Mouse (Mus musculus): ENCODE results near the gene 9130213A22Rik. TPM values are rescaled to one million over a fixed set of nuclear protein-coding genes. Genes with fewer than 3 reads are reported as not detected.

9130213A22Rik gene
- 0.27 and 0.61 TPM in 2 replicates for polyA plus RNA-seq (2015; fragmentation: Nextera tagmentation; extraction: Ambion mirVana)

DNA sequence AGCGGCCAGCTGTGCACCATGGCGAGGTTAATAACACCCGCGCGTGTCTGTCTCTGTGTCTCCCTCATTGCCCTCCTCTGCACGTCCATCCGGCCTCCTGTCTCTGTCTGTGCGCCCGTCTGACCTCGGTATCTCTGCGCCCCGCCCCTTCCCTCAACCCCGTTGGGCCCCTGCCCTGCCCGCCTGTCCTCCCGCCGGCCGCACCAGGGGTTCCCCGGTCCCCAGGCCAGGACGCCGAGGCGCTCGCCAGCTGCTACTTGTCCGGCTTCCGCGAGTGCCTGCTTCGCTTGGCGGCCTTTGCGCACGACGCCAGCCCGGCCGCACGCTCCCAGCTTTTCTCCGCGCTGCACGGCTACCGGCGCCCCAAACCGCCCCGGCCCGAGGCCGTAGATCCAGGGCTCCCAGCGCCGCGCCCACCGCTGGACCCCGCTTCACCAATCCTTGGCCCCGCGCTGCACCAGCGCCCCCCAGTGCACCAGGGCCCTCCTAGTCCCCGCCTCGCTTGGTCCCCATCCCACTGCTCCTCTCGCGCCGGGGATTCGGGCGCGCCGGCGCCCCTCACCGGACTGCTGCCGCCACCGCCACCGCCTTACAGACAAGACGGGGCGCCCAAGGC lies at the start of gene 9130213A22Rik:
TSS of gene 9130213A22Rik (minus strand) at position 254 of the 616 bp plus-strand sequence.
- Histone ChIP-seq H3K27ac (ENCODE audit: low read length) (peak within 1 kb of the TSS; percentile 95), H3K4me2 (ENCODE audit: low read depth, low read length) (peak within 1 kb of the TSS; percentile 95), H3K36me3 (ENCODE audit: control insufficient read depth, insufficient read depth, low read length) (no peaks in the 10 kb centered on the region), H3K9ac (ENCODE audit: low read length) (peak within 1 kb of the TSS; percentile 85), H3K27me3 (ENCODE audit: control insufficient read depth, insufficient read depth, low read length) (no peaks in the 10 kb centered on the region), H3K4me1 (ENCODE audit: control insufficient read depth, insufficient read depth, low read length) (peaks cover 28% of the 10 kb centered on the region), H3K4me3 (replicated peaks; ENCODE audit: low read length) (peak within 1 kb of the TSS; percentile 57), H3K9me3 (replicated peaks; ENCODE audit: control insufficient read depth, low read length) (no peaks in the 10 kb centered on the region)
- ATAC-seq (ENCODE audit: insufficient read depth, low FRiP score) = peak; percentile 70
- WGBS = under 1% methylated on average over 65 of the region's 66 CpGs

DNA sequence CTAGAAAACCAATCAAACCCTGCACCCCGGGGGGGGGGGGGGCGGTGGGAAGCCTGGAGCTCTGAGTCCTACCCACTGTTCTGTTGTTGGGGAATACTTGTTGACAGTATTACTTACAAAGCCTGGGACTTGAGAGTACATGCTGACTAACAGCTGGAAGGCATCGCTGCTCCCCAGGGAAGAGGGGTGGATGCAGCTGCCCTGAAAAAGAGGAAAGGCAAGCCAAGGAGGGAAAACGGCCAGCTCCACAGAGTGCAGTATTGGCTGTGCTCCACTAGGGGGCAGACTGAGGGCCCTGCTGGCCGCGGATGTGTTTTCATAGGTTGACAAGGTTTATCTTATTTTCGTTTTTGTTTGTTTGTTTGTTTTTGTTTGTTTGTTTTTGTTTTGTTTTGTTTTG lies 49.2 kb upstream of the 9130213A22Rik start:
- 22% methylated on average over 7 of the region's 7 CpGs for WGBS
- Histone ChIP-seq H3K36me3 (ENCODE audit: control insufficient read depth, insufficient read depth, low read length) (no peaks in the 10 kb centered on the region), H3K27me3 (ENCODE audit: control insufficient read depth, insufficient read depth, low read length) (no peaks in the 10 kb centered on the region), H3K9me3 (replicated peaks; ENCODE audit: control insufficient read depth, low read length) (no peaks in the 10 kb centered on the region), H3K27ac (ENCODE audit: low read length) (no peak overlapping the region), H3K9ac (ENCODE audit: low read length) (no peak overlapping the region), H3K4me3 (replicated peaks; ENCODE audit: low read length) (no peak overlapping the region), H3K4me2 (ENCODE audit: low read depth, low read length) (no peak overlapping the region), H3K4me1 (ENCODE audit: control insufficient read depth, insufficient read depth, low read length) (no peaks in the 10 kb centered on the region)
- peak; percentile 60; the same call in 1 of the 2 replicates for ATAC-seq (ENCODE audit: insufficient read depth, low FRiP score)

DNA sequence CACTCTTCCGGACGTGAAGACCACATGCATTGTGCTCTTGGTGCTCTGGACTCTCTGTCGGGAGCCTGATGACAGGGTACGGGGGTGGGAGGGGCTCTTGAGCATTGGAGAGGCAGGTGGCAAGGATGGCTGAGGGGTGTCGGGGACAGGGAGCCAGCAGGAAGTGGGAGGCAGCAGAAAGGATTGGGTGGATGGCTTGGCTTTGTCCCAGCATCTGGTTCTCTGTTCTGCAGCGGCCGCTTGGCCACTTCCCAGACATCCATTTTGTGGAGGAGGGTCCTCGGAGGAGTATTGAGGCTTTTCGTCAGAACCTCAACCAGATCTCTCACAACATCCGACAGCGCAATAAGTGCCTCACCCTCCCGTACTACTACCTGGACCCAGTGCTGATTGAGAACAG lies 46.9 kb upstream of the 9130213A22Rik start:
- Histone ChIP-seq H3K4me3 (replicated peaks; ENCODE audit: low read length) (no peak overlapping the region), H3K27me3 (ENCODE audit: control insufficient read depth, insufficient read depth, low read length) (no peaks in the 10 kb centered on the region), H3K9ac (ENCODE audit: low read length) (no peak overlapping the region), H3K4me1 (ENCODE audit: control insufficient read depth, insufficient read depth, low read length) (no peaks in the 10 kb centered on the region), H3K9me3 (replicated peaks; ENCODE audit: control insufficient read depth, low read length) (no peaks in the 10 kb centered on the region), H3K36me3 (ENCODE audit: control insufficient read depth, insufficient read depth, low read length) (no peaks in the 10 kb centered on the region), H3K4me2 (ENCODE audit: low read depth, low read length) (no peak overlapping the region), H3K27ac (ENCODE audit: low read length) (no peak overlapping the region)
- WGBS = 76% methylated on average over 12 of the region's 12 CpGs
- no peak for ATAC-seq (ENCODE audit: insufficient read depth, low FRiP score)

DNA sequence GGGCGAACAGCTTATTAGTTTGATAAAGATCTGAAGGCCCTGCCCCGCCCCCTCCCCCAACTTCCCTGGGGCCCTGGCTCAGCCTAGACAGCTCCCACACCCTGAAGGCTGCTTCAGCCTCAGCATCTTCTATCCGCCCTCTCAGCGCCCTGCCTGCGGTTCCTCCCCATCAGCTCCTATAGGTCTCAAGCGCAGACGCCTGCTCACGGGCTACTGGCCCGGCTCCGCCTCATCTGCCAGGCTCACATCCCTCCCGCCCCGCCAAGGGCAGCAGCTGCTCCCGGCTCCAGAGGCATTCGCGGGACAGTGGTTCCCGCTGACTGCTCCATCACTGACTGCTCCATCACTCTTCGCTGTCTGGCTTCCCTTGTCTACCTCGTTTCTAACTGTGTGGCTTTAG lies 34.4 kb upstream of the 9130213A22Rik start, which contains the start of gene Alox12b:
TSS of gene Alox12b (plus strand) at position 190 of the 400 bp plus-strand sequence.
- WGBS = 2% methylated on average over 18 of the region's 18 CpGs
- H3K36me3 ChIP-seq (ENCODE audit: control insufficient read depth, insufficient read depth, low read length) = no peaks in the 10 kb centered on the region
- peak; percentile 47; the same call in 1 of the 2 replicates for ATAC-seq (ENCODE audit: insufficient read depth, low FRiP score)
- H3K27me3 ChIP-seq (ENCODE audit: control insufficient read depth, insufficient read depth, low read length) = peaks cover 14% of the 10 kb centered on the region
- peak within 1 kb of the TSS; percentile 18; the same call in 1 of the 2 replicates for H3K9ac ChIP-seq (ENCODE audit: low read length)
- H3K9me3 ChIP-seq (replicated peaks; ENCODE audit: control insufficient read depth, low read length) = no peaks in the 10 kb centered on the region
- peak within 1 kb of the TSS; percentile 21; the same call in 1 of the 2 replicates for H3K4me2 ChIP-seq (ENCODE audit: low read depth, low read length)
- H3K27ac ChIP-seq (ENCODE audit: low read length) = no peak within 1 kb of the TSS
- peak within 1 kb of the TSS; percentile 16 for H3K4me3 ChIP-seq (replicated peaks; ENCODE audit: low read length)
- H3K4me1 ChIP-seq (ENCODE audit: control insufficient read depth, insufficient read depth, low read length) = 0 out of 2 replicates have a peak, but pooled peaks cover 4% of the 10 kb centered on the region

DNA sequence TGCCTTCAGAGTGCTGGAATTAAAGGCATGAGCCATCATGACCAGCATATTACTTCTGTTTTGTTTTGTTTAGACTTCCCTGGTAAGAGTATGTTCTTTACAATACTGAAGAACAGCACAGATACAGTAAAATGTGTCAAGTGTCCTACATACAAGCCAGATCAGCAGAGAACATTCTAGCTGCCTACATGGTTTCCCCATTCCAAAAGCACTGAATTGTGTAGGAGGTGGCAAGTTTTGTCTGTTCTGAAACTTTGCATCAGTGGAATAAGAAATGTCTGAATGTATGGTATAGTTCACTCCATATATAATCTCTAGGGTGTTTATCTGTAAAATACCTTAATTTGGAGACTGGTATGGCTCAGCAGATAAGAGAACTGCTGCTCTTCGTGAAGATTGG lies 33.0 kb upstream of the 9130213A22Rik start:
- H3K9ac ChIP-seq (ENCODE audit: low read length) = no peak overlapping the region
- H3K36me3 ChIP-seq (ENCODE audit: control insufficient read depth, insufficient read depth, low read length) = no peaks in the 10 kb centered on the region
- H3K27ac ChIP-seq (ENCODE audit: low read length) = no peak overlapping the region
- H3K9me3 ChIP-seq (replicated peaks; ENCODE audit: control insufficient read depth, low read length) = no peaks in the 10 kb centered on the region
- no peak overlapping the region for H3K4me2 ChIP-seq (ENCODE audit: low read depth, low read length)
- no peak for ATAC-seq (ENCODE audit: insufficient read depth, low FRiP score)
- H3K27me3 ChIP-seq (ENCODE audit: control insufficient read depth, insufficient read depth, low read length) = peaks cover 14% of the 10 kb centered on the region
- 35% methylated on average over 1 of the region's 1 CpGs for WGBS
- H3K4me3 ChIP-seq (replicated peaks; ENCODE audit: low read length) = no peak overlapping the region
- peaks cover 10% of the 10 kb centered on the region; the same call in 1 of the 2 replicates for H3K4me1 ChIP-seq (ENCODE audit: control insufficient read depth, insufficient read depth, low read length)

DNA sequence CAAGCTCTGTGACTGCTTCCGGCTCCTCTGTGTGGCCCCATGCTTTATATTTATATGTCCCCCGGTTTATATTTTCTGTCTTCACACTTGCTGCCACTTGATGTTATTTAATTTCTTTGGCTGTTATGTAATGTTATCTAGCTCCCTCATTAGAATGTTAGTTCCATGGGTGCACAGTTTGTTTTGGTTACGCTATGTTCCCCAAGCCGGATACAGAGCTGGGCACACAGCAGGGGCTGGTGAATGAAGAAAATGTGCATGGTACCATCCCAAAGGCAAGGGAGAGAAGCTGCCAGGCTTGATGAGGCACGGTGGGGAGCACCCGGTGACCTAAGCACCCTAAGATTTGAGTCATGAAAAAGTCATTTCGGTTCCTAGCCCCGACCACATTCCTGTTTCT lies 31.4 kb upstream of the 9130213A22Rik start:
- Histone ChIP-seq H3K4me2 (ENCODE audit: low read depth, low read length) (no peak overlapping the region), H3K27me3 (ENCODE audit: control insufficient read depth, insufficient read depth, low read length) (peaks cover 14% of the 10 kb centered on the region), H3K27ac (ENCODE audit: low read length) (no peak overlapping the region), H3K4me3 (replicated peaks; ENCODE audit: low read length) (no peak overlapping the region), H3K36me3 (ENCODE audit: control insufficient read depth, insufficient read depth, low read length) (no peaks in the 10 kb centered on the region), H3K9me3 (replicated peaks; ENCODE audit: control insufficient read depth, low read length) (no peaks in the 10 kb centered on the region), H3K4me1 (ENCODE audit: control insufficient read depth, insufficient read depth, low read length) (peaks cover 10% of the 10 kb centered on the region; the same call in 1 of the 2 replicates), H3K9ac (ENCODE audit: low read length) (no peak overlapping the region)
- WGBS = 79% methylated on average over 8 of the region's 8 CpGs
- no peak for ATAC-seq (ENCODE audit: insufficient read depth, low FRiP score)

DNA sequence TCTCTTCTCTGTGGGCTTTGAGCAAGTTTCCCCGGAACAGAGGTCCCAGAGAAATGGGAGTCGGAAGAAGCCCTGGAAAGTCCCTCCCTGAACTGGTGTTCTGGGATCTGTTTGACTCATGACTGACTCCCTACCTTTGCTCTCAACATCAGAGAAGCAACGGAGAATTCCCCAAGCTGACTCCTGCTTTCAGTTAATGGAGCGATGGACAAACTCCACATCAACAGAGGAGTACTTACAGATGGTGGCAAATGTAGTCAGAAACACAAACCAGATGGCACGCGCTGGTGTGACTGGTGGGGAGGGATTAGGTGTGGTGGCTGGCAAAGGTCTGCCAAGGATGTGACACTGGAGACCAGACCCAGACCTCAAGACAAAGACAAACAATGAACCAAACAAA lies 28.6 kb upstream of the 9130213A22Rik start:
- H3K4me1 ChIP-seq (ENCODE audit: control insufficient read depth, insufficient read depth, low read length) = peaks cover 6% of the 10 kb centered on the region; the same call in 1 of the 2 replicates
- H3K27ac ChIP-seq (ENCODE audit: low read length) = no peak overlapping the region; the same call in 1 of the 2 replicates
- H3K27me3 ChIP-seq (ENCODE audit: control insufficient read depth, insufficient read depth, low read length) = no peaks in the 10 kb centered on the region
- H3K9me3 ChIP-seq (replicated peaks; ENCODE audit: control insufficient read depth, low read length) = no peaks in the 10 kb centered on the region
- peak overlapping the region; percentile 32 for H3K4me3 ChIP-seq (replicated peaks; ENCODE audit: low read length)
- ATAC-seq (ENCODE audit: insufficient read depth, low FRiP score) = no peak
- H3K9ac ChIP-seq (ENCODE audit: low read length) = peak overlapping the region; percentile 60; the same call in 1 of the 2 replicates
- WGBS = 46% methylated on average over 6 of the region's 6 CpGs
- H3K36me3 ChIP-seq (ENCODE audit: control insufficient read depth, insufficient read depth, low read length) = no peaks in the 10 kb centered on the region
- H3K4me2 ChIP-seq (ENCODE audit: low read depth, low read length) = peak overlapping the region; percentile 52

DNA sequence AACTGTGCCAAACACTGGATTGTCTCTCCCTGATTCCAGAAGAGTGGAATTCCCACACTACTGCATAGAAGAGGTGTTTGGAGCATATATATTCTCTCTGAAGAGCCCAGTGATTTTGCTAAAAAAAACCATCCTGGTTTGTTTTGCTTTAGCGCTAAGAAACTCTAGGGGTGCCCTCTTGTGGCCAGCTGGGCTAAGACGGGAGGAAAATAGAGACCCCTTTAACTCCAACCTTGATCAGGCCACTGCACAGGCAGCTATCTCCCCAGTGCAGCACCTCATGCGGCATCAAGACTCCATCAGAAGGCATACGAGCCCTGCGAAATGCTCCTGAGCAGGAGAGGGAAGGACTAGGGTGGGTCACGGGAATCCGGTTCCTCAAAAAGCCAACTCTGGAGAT lies 28.1 kb upstream of the 9130213A22Rik start:
- no peaks in the 10 kb centered on the region for H3K9me3 ChIP-seq (replicated peaks; ENCODE audit: control insufficient read depth, low read length)
- H3K9ac ChIP-seq (ENCODE audit: low read length) = peak overlapping the region; percentile 60
- no peaks in the 10 kb centered on the region for H3K27me3 ChIP-seq (ENCODE audit: control insufficient read depth, insufficient read depth, low read length)
- H3K4me3 ChIP-seq (replicated peaks; ENCODE audit: low read length) = peak overlapping the region; percentile 32
- H3K4me2 ChIP-seq (ENCODE audit: low read depth, low read length) = peak overlapping the region; percentile 52
- H3K36me3 ChIP-seq (ENCODE audit: control insufficient read depth, insufficient read depth, low read length) = no peaks in the 10 kb centered on the region
- WGBS = 6% methylated on average over 7 of the region's 7 CpGs
- peak; percentile 29; the same call in 1 of the 2 replicates for ATAC-seq (ENCODE audit: insufficient read depth, low FRiP score)
- no peak overlapping the region for H3K27ac ChIP-seq (ENCODE audit: low read length)
- H3K4me1 ChIP-seq (ENCODE audit: control insufficient read depth, insufficient read depth, low read length) = peaks cover 6% of the 10 kb centered on the region; the same call in 1 of the 2 replicates

DNA sequence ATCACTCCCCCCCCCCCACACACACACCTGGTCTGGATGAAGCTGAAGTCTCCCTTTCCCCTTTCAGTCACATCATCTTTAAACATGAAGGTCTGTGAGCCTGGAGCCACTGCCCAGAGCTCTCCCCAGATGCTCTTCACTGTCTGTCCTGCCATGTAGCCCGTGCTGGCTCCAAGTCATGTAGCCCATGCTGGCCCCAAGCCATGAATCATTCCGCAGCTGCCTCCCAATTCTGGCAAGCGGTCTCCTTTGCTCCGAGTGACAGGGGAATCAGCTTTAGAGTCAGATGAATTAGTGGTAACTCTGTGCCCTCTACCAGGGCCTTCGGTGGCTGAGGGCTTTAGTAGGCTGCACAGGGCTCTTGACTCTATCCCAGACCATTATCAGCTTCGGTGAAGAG lies 27.3 kb upstream of the 9130213A22Rik start:
- Histone ChIP-seq H3K4me3 (replicated peaks; ENCODE audit: low read length) (no peak overlapping the region), H3K36me3 (ENCODE audit: control insufficient read depth, insufficient read depth, low read length) (no peaks in the 10 kb centered on the region), H3K27me3 (ENCODE audit: control insufficient read depth, insufficient read depth, low read length) (no peaks in the 10 kb centered on the region), H3K4me2 (ENCODE audit: low read depth, low read length) (no peak overlapping the region), H3K9me3 (replicated peaks; ENCODE audit: control insufficient read depth, low read length) (no peaks in the 10 kb centered on the region), H3K9ac (ENCODE audit: low read length) (no peak overlapping the region), H3K4me1 (ENCODE audit: control insufficient read depth, insufficient read depth, low read length) (peaks cover 6% of the 10 kb centered on the region; the same call in 1 of the 2 replicates), H3K27ac (ENCODE audit: low read length) (no peak overlapping the region)
- 73% methylated on average over 6 of the region's 6 CpGs for WGBS
- no peak for ATAC-seq (ENCODE audit: insufficient read depth, low FRiP score)
